Mouse (Mus musculus) ovary, postnatal 10 days (tissue): ENCODE measurements at regions not wholly inside any gene's neighbourhood (a gene's known extent, or its start where the extent isn't known, plus 50 kb on each side); places are given as distances from the start of the nearest gene placed in this dataset.
"Not testable (repeated sequence)": the region's sequence is repeated elsewhere in the genome, so short reads cannot be mapped to it uniquely, and the experiment has no call there.

Experiments
- DNase-seq: peaks from one replicate; pipeline ENCODE4 v3.0.0; 2022; ENCODE audit warnings: low spot score

- DNase-seq = peak; percentile 10
These were observed 60.5 kb upstream of the Tmem200a start for GRCm38 (mm10) chr10:26139100-26140093.

- DNase-seq = no peak
These were observed 73.7 kb upstream of the Tmem200a start for GRCm38 (mm10) chr10:26152586-26152985.

- no peak for DNase-seq
These were observed 70.7 kb upstream of the Samd3 start for GRCm38 (mm10) chr10:26158786-26159185.

- not testable (repeated sequence) for DNase-seq
These were observed 68.4 kb upstream of the Samd3 start for GRCm38 (mm10) chr10:26161139-26161538.

- DNase-seq = no peak
These were observed 65.0 kb upstream of the Samd3 start for GRCm38 (mm10) chr10:26164531-26164930.

GRCm38 (mm10) chr10:26177591-26177990, 51.9 kb upstream of the Samd3 start:
- DNase-seq = no peak

- no peak for DNase-seq
These were observed 51.2 kb upstream of the Samd3 start for GRCm38 (mm10) chr10:26178356-26178755.
